Mouse (Mus musculus): ENCODE data around the gene Cntd1.

The Cntd1 gene

GRCm38 (mm10) chr11:101255826-101256775 is 22.7 kb upstream of the Cntd1 start:
- DNase-seq: no peak

- DNase-seq: no peak
Measured at GRCm38 (mm10) chr11:101259261-101259712, 19.5 kb upstream of the Cntd1 start.

GRCm38 (mm10) chr11:101259948-101260825 is 18.6 kb upstream of the Cntd1 start, which contains the start of gene Wnk4:
TSS of gene Wnk4 (plus strand) at chr11:101260567.
- DNase-seq: peak; percentile 37

GRCm38 (mm10) chr11:101260826-101261380 is 17.9 kb upstream of the Cntd1 start:
- no peak for DNase-seq

GRCm38 (mm10) chr11:101262272-101262967 is 16.4 kb upstream of the Cntd1 start:
- DNase-seq: no peak

GRCm38 (mm10) chr11:101263138-101263988 is 15.4 kb upstream of the Cntd1 start:
- no peak for DNase-seq

- no peak for DNase-seq
Measured at GRCm38 (mm10) chr11:101263989-101264280, 14.9 kb upstream of the Cntd1 start.

GRCm38 (mm10) chr11:101264954-101265471 is 13.8 kb upstream of the Cntd1 start:
- no peak for DNase-seq

GRCm38 (mm10) chr11:101265906-101266305 is 12.9 kb upstream of the Cntd1 start:
- no peak for DNase-seq

GRCm38 (mm10) chr11:101269577-101270116 is 9.2 kb upstream of the Cntd1 start:
- DNase-seq: no peak

- DNase-seq: no peak
Measured at GRCm38 (mm10) chr11:101272446-101272845, 6.4 kb upstream of the Cntd1 start.

- DNase-seq: no peak
Measured at GRCm38 (mm10) chr11:101275309-101275708, 3.5 kb upstream of the Cntd1 start.

- DNase-seq: no peak
Measured at GRCm38 (mm10) chr11:101276319-101277070, 2.3 kb upstream of the Cntd1 start.

GRCm38 (mm10) chr11:101277381-101278222 is 1.2 kb upstream of the Cntd1 start:
- DNase-seq: no peak

GRCm38 (mm10) chr11:101279193-101279569 is 369 bp downstream of the Cntd1 start:
- DNase-seq: no peak

- DNase-seq: no peak
Measured at GRCm38 (mm10) chr11:101280837-101281236, 2.0 kb downstream of the Cntd1 start.

- DNase-seq: no peak
Measured at GRCm38 (mm10) chr11:101282896-101283295, 4.1 kb downstream of the Cntd1 start.

- no peak for DNase-seq
Measured at GRCm38 (mm10) chr11:101283805-101284204, 5.0 kb downstream of the Cntd1 start.

GRCm38 (mm10) chr11:101287306-101287705 is 8.5 kb downstream of the Cntd1 start:
- DNase-seq: no peak

Measured in thymus, postnatal 25 days (tissue).